Mouse (Mus musculus) bone marrow, adult 2 months (tissue): ENCODE measurements at regions not wholly inside any gene's neighbourhood (a gene's known extent, or its start where the extent isn't known, plus 50 kb on each side); places are given as distances from the start of the nearest gene placed in this dataset.

ENCODE experiments used
- CTCF ChIP-seq: fragments of 200-500 bp; IDR thresholded peaks from 2 replicates; pipeline ENCODE4 v1.5.1; 2011; ENCODE audit warnings: low read length, control low read depth; ENCODE audit not compliant: control insufficient read depth, insufficient read depth
- POLR2A ChIP-seq: fragments of 200-500 bp; IDR thresholded peaks from 2 replicates; pipeline ENCODE4 v1.6.1; 2011; ENCODE audit warnings: low read depth, mild to moderate bottlenecking, control low read depth, low read length, borderline replicate concordance; ENCODE audit not compliant: control insufficient read depth

DNA sequence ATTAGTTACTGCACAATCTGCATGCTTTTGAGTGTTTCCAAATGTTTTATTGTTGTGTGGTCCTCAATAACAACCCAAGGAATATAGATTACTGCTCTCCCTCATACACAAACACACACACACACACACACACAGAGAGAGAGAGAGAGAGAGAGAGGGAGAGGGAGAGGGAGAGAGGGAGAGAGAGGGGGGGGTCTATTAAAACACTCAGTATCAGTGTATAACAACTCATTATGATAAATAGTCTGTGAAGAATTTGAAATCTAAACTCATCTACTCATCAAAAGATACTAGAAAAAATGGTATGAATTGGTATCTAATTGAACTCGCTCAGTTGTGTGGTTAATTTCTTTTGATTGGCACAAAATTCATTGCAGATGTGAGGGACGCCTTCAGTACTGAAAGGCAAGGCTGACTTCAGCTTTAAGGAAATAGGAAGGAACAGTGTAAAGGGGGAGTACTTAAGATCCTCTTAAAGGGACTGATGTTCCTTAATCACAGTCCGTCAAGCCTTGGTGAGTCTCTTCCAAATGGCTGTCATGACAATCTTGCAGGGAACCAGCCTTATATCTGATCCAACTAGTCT lies 72.6 kb upstream of the Npy2r start:
- TF ChIP-seq POLR2A (no peak), CTCF (no peak)
